Mouse (Mus musculus) heart, postnatal 0 days (tissue): ENCODE results near the gene N4bp3.

Experiments
- CTCF ChIP-seq: IDR thresholded peaks from 2 replicates; pipeline ENCODE4 v1.5.1; 2016; ENCODE audit warnings: antibody characterized with exemption, control low read depth, low read depth
- EP300 ChIP-seq: IDR thresholded peaks from 2 replicates; pipeline ENCODE4 v1.6.1; 2016; ENCODE audit warnings: antibody characterized with exemption, low read depth

DNA sequence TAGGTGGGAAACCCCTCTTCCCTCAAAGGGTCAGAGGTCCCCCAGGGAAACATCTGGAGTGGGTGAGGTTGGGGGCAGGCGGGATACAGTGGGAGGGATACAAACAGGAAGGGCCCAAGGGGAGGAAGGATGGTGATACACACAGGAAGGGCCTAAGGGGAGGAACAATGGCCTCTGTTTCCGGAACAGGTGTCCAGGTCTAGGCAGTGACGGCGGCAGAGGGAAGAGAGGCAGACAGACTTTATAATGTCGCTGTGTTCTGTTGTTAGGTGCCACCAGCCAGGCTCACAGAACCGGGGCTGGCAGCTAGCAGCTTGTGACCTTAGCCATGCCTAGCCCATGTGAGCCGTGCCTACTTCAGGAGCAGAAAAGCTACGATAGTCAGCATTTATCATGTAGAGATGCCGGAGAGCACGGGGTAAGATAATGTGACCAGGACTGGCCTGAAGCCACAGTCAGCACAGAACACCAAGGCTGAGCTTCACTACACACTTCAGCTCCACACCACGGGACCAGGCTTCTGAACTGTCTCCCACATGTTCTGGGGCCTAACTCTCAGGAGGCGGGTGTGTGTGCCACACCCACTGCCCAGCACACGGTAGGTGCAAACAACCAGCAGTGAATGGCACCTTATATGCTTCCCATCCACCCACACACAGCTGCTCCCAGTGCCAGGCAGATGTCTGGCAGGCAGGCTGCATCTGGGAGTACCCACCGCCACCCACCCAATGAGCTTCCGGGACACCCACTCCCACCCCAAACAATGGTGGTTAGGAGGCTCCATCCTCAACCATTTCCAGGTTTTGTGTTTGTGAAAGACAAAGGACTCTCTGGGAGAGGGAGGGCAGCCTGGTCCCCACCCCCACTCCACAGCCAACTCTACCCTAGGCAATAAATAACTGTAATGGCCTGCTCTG is 3.6 kb downstream of the N4bp3 start:
- TF ChIP-seq CTCF (no peak), EP300 (peak; percentile 82)
